ENCODE assay signal across 11 mouse cellular contexts in the genomic region with DNA sequence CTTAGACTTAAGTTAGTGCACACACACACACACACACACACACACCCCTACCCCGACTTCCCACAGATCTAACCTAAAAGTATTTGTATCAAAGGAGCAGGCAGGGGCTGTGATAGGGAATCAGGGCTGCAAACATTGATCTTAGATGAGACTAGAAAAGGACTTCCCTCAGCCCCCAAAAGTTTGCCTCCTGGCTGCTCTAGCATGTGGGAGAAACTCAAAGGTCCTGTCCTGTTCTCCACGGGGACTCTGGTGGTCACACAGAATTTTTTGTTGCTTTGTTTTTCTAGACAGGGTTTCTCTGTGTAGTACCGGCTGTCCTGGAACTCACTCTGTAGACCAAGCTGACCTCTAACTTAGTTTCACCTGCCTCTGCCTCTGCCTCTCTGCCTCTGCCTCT. TPM values are rescaled to one million over a fixed set of nuclear protein-coding genes. Genes with fewer than 3 reads are reported as not detected.
DNase-seq lines count a peak whose midpoint lies in the region; ATAC-seq and TF ChIP-seq lines count a peak whose summit lies in the region.
"Had no signal": no experiment of that assay in that cellular context is flagged by ENCODE, and none has a peak within 500 bp of the region (broad histone marks: within the 10 kb centered on the region; RNA-seq: fewer than 3 reads in every experiment).

No protein-coding gene starts in this region.

- H3K9me3 ChIP-seq in kidney, embryonic 15.5 days (replicated peaks) = no peaks in the 10 kb centered on the region
- no peaks in the 10 kb centered on the region for H3K9me3 ChIP-seq in limb, embryonic 13.5 days

- TF ChIP-seq POLR2A in bone marrow, adult 2 months (IDR thresholded peaks at IDR 0.05; ENCODE audit: borderline replicate concordance, control insufficient read depth, low read depth, low read length) = no peak

- H3K9ac ChIP-seq in kidney, embryonic 15.5 days = no peak overlapping the region
- H3K9ac ChIP-seq in limb, embryonic 13.5 days = no peak overlapping the region

- H3K4me1 ChIP-seq in kidney, embryonic 15.5 days = peaks cover 21% of the 10 kb centered on the region
- peaks cover 2% of the 10 kb centered on the region; the same call in 1 of the 2 replicates for H3K4me1 ChIP-seq in bone marrow, adult 2 months (ENCODE audit: control insufficient read depth, insufficient read depth, low read length)
- peaks cover 15% of the 10 kb centered on the region for H3K4me1 ChIP-seq in limb, embryonic 13.5 days

- ATAC-seq in kidney, embryonic 15.5 days (replicated peaks; ENCODE audit: low FRiP score) = no peak
- ATAC-seq in limb, embryonic 13.5 days (ENCODE audit: low FRiP score, low read depth) = no peak
- ATAC-seq: Patski had no signal

- TF ChIP-seq CTCF in gastrocnemius, adult 2 months (IDR thresholded peaks at IDR 0.05) = no peak
- TF ChIP-seq CTCF in bone marrow, adult 2 months (IDR thresholded peaks at IDR 0.05; ENCODE audit: control insufficient read depth, insufficient read depth, low read length) = no peak

- H3K27ac ChIP-seq in gastrocnemius, adult 2 months = peak overlapping the region; percentile 99
- H3K27ac ChIP-seq in kidney, embryonic 15.5 days = no peak overlapping the region
- H3K27ac ChIP-seq in bone marrow, adult 2 months (ENCODE audit: control insufficient read depth, insufficient read depth, low read depth, low read length, poor library complexity) = peak overlapping the region; percentile 58; the same call in 1 of the 2 replicates
- no peak overlapping the region for H3K27ac ChIP-seq in limb, embryonic 13.5 days

- peak overlapping the region; percentile 95 for H3K4me3 ChIP-seq in gastrocnemius, adult 2 months
- 0 out of 2 replicates have a peak overlapping the region, but pooled peaks have one; percentile 67 for H3K4me3 ChIP-seq in kidney, embryonic 15.5 days (replicated peaks)
- peak overlapping the region; percentile 4 for H3K4me3 ChIP-seq in bone marrow, adult 2 months (replicated peaks; ENCODE audit: control insufficient read depth, low read depth, low read length)
- no peak overlapping the region for H3K4me3 ChIP-seq in limb, embryonic 13.5 days

- WGBS in kidney, embryonic 15.5 days = 37% methylated on average over 3 of the region's 3 CpGs
- 50% methylated on average over 3 of the region's 3 CpGs for WGBS in bone marrow, adult 2 months
- 60% methylated on average over 3 of the region's 3 CpGs for WGBS in limb, embryonic 13.5 days

- DNase-seq in gastrocnemius, adult 2 months = no peak
- no peak for DNase-seq in gastrocnemius, adult 8-10 months (ENCODE audit: low spot score in 2 of 2)
- DNase-seq in kidney, postnatal 25 days = no peak
- no peak for DNase-seq in left cerebral cortex, adult 8-10 months (ENCODE audit: low spot score in 2 of 2)
- DNase-seq in adipocyte (ENCODE audit: low spot score) = no peak
- DNase-seq: kidney, adult 11 months; lung, postnatal 36 days had no signal

- no peaks in the 10 kb centered on the region for H3K36me3 ChIP-seq in kidney, embryonic 15.5 days
- H3K36me3 ChIP-seq in limb, embryonic 13.5 days = no peaks in the 10 kb centered on the region

- no peak overlapping the region for H3K4me2 ChIP-seq in kidney, embryonic 15.5 days
- 0 out of 2 replicates have a peak overlapping the region, but pooled peaks have one; percentile 98 for H3K4me2 ChIP-seq in limb, embryonic 13.5 days (replicated peaks)

- peaks cover 68% of the 10 kb centered on the region for H3K27me3 ChIP-seq in kidney, embryonic 15.5 days
- H3K27me3 ChIP-seq in limb, embryonic 13.5 days = peaks cover 75% of the 10 kb centered on the region

- intact Hi-C loops in gastrocnemius, adult 2 months (cut with DNase I) = loop anchor here (2.0 kb wide), 1 partner anchor 49 kb away; no protein-coding TSS in a partner anchor

RNA-seq across cellular contexts. Expression of a gene that starts 1.3 kb away (rescaled TPM):
- 100 to 1,000 TPM; 274 to 394 TPM for total RNA-seq in gastrocnemius, adult 2 months (2021)
- 100 to 1,000 TPM; 341 to 419 (median 369) TPM for total RNA-seq in gastrocnemius, adult 8-10 months (2022)
- polyA plus RNA-seq in kidney, embryonic 15.5 days (2015; fragmentation: Nextera tagmentation; extraction: Ambion mirVana) = 2.0 TPM in 1 of 2 replicates, not detected in the other
- 18.9 and 23.4 TPM in 2 replicates for polyA plus RNA-seq in bone marrow, adult 2 months (2011; ENCODE audit: insufficient read depth, insufficient read length, low replicate concordance, missing spikeins)
- 0.26 and 0.89 TPM in 2 replicates for polyA plus RNA-seq in limb, embryonic 13.5 days (2015; fragmentation: Nextera tagmentation; extraction: Ambion mirVana)
- 10 to 100 TPM; 60.8 to 75.0 (median 67.2) TPM for total RNA-seq in left cerebral cortex, adult 8-10 months (2022)

RNA-seq across cellular contexts. Expression of a gene that starts 11.4 kb away (rescaled TPM):
- 1 to 10 TPM; 2.6 to 7.6 TPM for total RNA-seq in gastrocnemius, adult 2 months (2021)
- total RNA-seq in gastrocnemius, adult 8-10 months (2022) = 1 to 10 TPM; 2.3 to 4.0 (median 2.8) TPM
- 22.8 and 23.7 TPM in 2 replicates for polyA plus RNA-seq in kidney, embryonic 15.5 days (2015; fragmentation: Nextera tagmentation; extraction: Ambion mirVana)
- 38.7 and 94.0 TPM in 2 replicates for polyA plus RNA-seq in bone marrow, adult 2 months (2011; ENCODE audit: insufficient read depth, insufficient read length, low replicate concordance, missing spikeins)
- polyA plus RNA-seq in limb, embryonic 13.5 days (2015; fragmentation: Nextera tagmentation; extraction: Ambion mirVana) = 11.2 and 12.0 TPM in 2 replicates
- total RNA-seq in left cerebral cortex, adult 8-10 months (2022) = 10 to 100 TPM in 1 of 4 experiments, 1 to 10 TPM in 3; 2.3 to 14.5 (median 5.2) TPM
- polyA plus RNA-seq: Patski had no signal

RNA-seq across cellular contexts. Expression of a gene that starts 16.7 kb away (rescaled TPM):
- 1 to 10 TPM; 2.2 to 3.0 TPM for total RNA-seq in gastrocnemius, adult 2 months (2021)
- 1 to 10 TPM in 3 of 4 experiments, under 1 TPM in 1; 0.77 to 2.2 (median 1.5) TPM for total RNA-seq in gastrocnemius, adult 8-10 months (2022)
- polyA plus RNA-seq in kidney, embryonic 15.5 days (2015; fragmentation: Nextera tagmentation; extraction: Ambion mirVana) = 10.1 and 11.4 TPM in 2 replicates
- polyA plus RNA-seq in bone marrow, adult 2 months (2011; ENCODE audit: insufficient read depth, insufficient read length, low replicate concordance, missing spikeins) = 18.6 and 39.0 TPM in 2 replicates
- polyA plus RNA-seq in limb, embryonic 13.5 days (2015; fragmentation: Nextera tagmentation; extraction: Ambion mirVana) = 5.4 and 5.5 TPM in 2 replicates
- total RNA-seq in left cerebral cortex, adult 8-10 months (2022) = 10 to 100 TPM in 2 of 4 experiments, 1 to 10 TPM in 2; 5.9 to 21.5 (median 10.1) TPM
- polyA plus RNA-seq: Patski had no signal

Comparison
In these comparisons a context has a peak if more than half of its experiments do, and no peak if none do; other contexts are left out.
1. H3K27ac ChIP-seq: peak in gastrocnemius, adult 2 months (single experiment) and bone marrow, adult 2 months (single experiment); none in kidney, embryonic 15.5 days (single experiment) and limb, embryonic 13.5 days (single experiment).